8 mouse cellular contexts compared by ENCODE assay signal in the genomic region with DNA sequence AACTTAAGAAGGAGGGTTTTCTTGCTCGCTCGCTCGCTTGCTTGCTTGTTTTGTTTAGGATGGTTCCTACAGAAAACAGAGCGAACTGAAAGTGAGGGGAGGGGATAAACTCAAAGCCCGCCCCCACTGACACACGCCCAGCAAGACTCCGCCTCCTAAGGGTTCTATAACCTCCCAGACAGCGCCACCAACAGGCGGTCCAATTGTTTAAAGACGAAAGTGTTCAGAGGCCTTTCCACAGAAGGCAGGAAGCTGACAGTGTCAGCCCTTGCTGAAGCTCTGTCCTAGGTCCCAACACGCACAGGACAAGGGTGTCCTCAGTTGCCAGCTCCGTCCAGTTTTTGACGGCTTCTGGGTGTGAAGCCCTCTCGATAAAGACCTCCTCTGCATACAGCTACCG. TPM values are rescaled to one million over a fixed set of nuclear protein-coding genes. Genes with fewer than 3 reads are reported as not detected.
A peak's percentile ranks its signal among the peaks of the same experiment; 100 is the strongest.
DNase-seq lines count a peak whose midpoint lies in the region; ATAC-seq and TF ChIP-seq lines count a peak whose summit lies in the region.

No protein-coding gene starts in this region.

- H3K27ac ChIP-seq in heart, embryonic 10.5 days = no peak overlapping the region

- H3K27me3 ChIP-seq in Patski = no peaks in the 10 kb centered on the region
- H3K27me3 ChIP-seq in heart, embryonic 10.5 days (ENCODE audit: insufficient read depth, poor library complexity, severe bottlenecking) = peaks cover 14% of the 10 kb centered on the region; the same call in 1 of the 2 replicates

- H3K36me3 ChIP-seq in heart, embryonic 10.5 days = no peaks in the 10 kb centered on the region

- 21% methylated on average over 15 of the region's 15 CpGs for WGBS in heart, embryonic 10.5 days

- in situ Hi-C loops in Patski (cut with MboI; ENCODE audit: low pct_unique_long_range_greater_than_20kb) = no loop called here

- POLR2A ChIA-PET in Patski (lab: Charles Lee) = no interaction called here

- peak; percentile 36 for TF ChIP-seq CTCF in Patski (IDR thresholded peaks at IDR 0.05)

- H3K4me1 ChIP-seq in heart, embryonic 10.5 days = peaks cover 10% of the 10 kb centered on the region

- H3K9me3 ChIP-seq in heart, embryonic 10.5 days = no peaks in the 10 kb centered on the region

- DNase-seq in A20 (ENCODE audit: low read depth, low spot score) (peak; percentile 93), Patski (ENCODE audit: low read depth, low spot score) (no peak)
- DNase-seq in embryo, embryonic 9.5 days (ENCODE audit: extremely low spot score) = peak; percentile 70
- peak; percentile 83 for DNase-seq in heart, embryonic 10.5 days (ENCODE audit: low spot score)
- peak; percentile 85 for DNase-seq in kidney, postnatal 14 days
- DNase-seq in lung, adult 18-20 months = peak; percentile 89 to 92
- DNase-seq in retina, embryonic 14.5 days (ENCODE audit: low spot score) = peak; percentile 71
- peak; percentile 92 for DNase-seq in thymus, postnatal 14 days

- H3K4me3 ChIP-seq in heart, embryonic 10.5 days = peak overlapping the region; percentile 35; the same call in 1 of the 2 replicates

- CTCF ChIA-PET in Patski (lab: Charles Lee) = interaction anchor here (1.9 kb wide), 1 partner anchor 16 kb away, joined by 5 read pairs; no protein-coding TSS in a partner anchor

- no peak for ATAC-seq in Patski

RNA-seq across cellular contexts. Expression of a gene that starts 23.2 kb away (rescaled TPM):
- not detected for polyA plus RNA-seq in Patski (2021)
- polyA plus RNA-seq in heart, embryonic 10.5 days (2016; fragmentation: Nextera tagmentation; extraction: Ambion mirVana) = 0.14 TPM in 1 of 2 replicates, not detected in the other

RNA-seq across cellular contexts. Expression of a gene that starts 29.0 kb away (rescaled TPM):
- 6.8 TPM for polyA plus RNA-seq in Patski (2021)
- 3.4 and 4.2 TPM in 2 replicates for polyA plus RNA-seq in heart, embryonic 10.5 days (2016; fragmentation: Nextera tagmentation; extraction: Ambion mirVana)

RNA-seq across cellular contexts. Expression of a gene that starts 30.0 kb away (rescaled TPM):
- polyA plus RNA-seq in Patski (2021) = 10.5 TPM
- 3.1 and 5.2 TPM in 2 replicates for polyA plus RNA-seq in heart, embryonic 10.5 days (2016; fragmentation: Nextera tagmentation; extraction: Ambion mirVana)
